In the genomic region with DNA sequence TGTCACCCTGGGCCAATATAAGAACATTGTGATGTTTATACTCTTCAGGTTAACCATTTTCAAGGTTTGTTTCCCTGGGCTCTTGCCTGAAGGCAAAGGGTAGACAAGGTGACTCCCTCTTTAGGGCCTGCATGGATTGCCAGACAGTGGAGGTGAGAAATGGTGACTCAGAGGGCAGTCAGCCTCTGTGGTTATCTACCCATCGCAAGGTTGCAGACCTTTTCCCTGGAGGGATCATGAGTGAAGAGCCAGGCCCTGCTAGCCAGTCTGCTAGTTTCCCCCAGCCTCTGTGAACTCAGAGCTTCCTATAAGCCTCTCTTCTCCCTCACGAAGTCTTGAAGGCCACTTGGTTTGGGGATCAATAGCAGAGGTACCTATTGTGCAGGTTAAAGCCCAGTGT, we compare ENCODE assay signal across 27 mouse cellular contexts. TPM values are rescaled to one million over a fixed set of nuclear protein-coding genes. Genes with fewer than 3 reads are reported as not detected.
A peak's percentile ranks its signal among the peaks of the same experiment; 100 is the strongest.
DNase-seq lines count a peak whose midpoint lies in the region; ATAC-seq and TF ChIP-seq lines count a peak whose summit lies in the region.
"Had no signal": no experiment of that assay in that cellular context is flagged by ENCODE, and none has a peak within 500 bp of the region (broad histone marks: within the 10 kb centered on the region; RNA-seq: fewer than 3 reads in every experiment).

No protein-coding gene starts in this region.

- H3K9ac ChIP-seq in forebrain, embryonic 13.5 days = no peak overlapping the region
- H3K9ac ChIP-seq in forebrain, postnatal 0 days = no peak overlapping the region
- no peak overlapping the region; the same call in 1 of the 2 replicates for H3K9ac ChIP-seq in liver, embryonic 14.5 days (replicated peaks)
- H3K9ac ChIP-seq: embryonic facial prominence, embryonic 12.5 days; hindbrain, embryonic 13.5 days; midbrain, embryonic 13.5 days had no signal

- no peak for TF ChIP-seq CTCF in forebrain, postnatal 0 days (IDR thresholded peaks at IDR 0.05; ENCODE audit: low read depth)
- no peak for TF ChIP-seq CTCF in liver, embryonic 14.5 days (IDR thresholded peaks at IDR 0.05; ENCODE audit: low read depth)

- no peak for ATAC-seq in forebrain, embryonic 13.5 days
- no peak for ATAC-seq in forebrain, postnatal 0 days
- 0 out of 2 replicates have a peak, but pooled peaks have one; percentile 22 for ATAC-seq in erythroblast, adult 5-6 weeks (replicated peaks; ENCODE audit: low FRiP score, poor library complexity, severe bottlenecking)
- peak; percentile 45 for ATAC-seq in liver, embryonic 14.5 days (ENCODE audit: insufficient read depth)
- ATAC-seq: CD4-positive, CD25-positive, alpha-beta regulatory T cell, adult 4 months; forebrain, embryonic 14.5 days; inflammation-experienced regulatory T-cells, adult 6 months; midbrain, embryonic 13.5 days had no signal

- H3K36me3 ChIP-seq in forebrain, embryonic 13.5 days (ENCODE audit: poor library complexity, severe bottlenecking) = no peaks in the 10 kb centered on the region
- peaks cover 3% of the 10 kb centered on the region; the same call in 1 of the 2 replicates for H3K36me3 ChIP-seq in forebrain, postnatal 0 days (ENCODE audit: insufficient read depth)
- H3K36me3 ChIP-seq in liver, embryonic 14.5 days (replicated peaks; ENCODE audit: control insufficient read depth, insufficient read depth, low read depth) = peaks cover 4% of the 10 kb centered on the region
- H3K36me3 ChIP-seq: embryonic facial prominence, embryonic 12.5 days; hindbrain, embryonic 13.5 days; midbrain, embryonic 13.5 days had no signal

- 0 out of 2 replicates have a peak overlapping the region, but pooled peaks have one; percentile 2 for H3K27ac ChIP-seq in forebrain, embryonic 13.5 days
- H3K27ac ChIP-seq in forebrain, postnatal 0 days (ENCODE audit: low read depth, low read length) = no peak overlapping the region
- H3K27ac ChIP-seq in liver, embryonic 14.5 days = peak overlapping the region; percentile 96
- H3K27ac ChIP-seq: embryonic facial prominence, embryonic 12.5 days; hindbrain, embryonic 13.5 days; kidney, postnatal 0 days; stomach, postnatal 0 days had no signal

- H3K4me2 ChIP-seq in forebrain, embryonic 13.5 days = no peak overlapping the region
- no peak overlapping the region for H3K4me2 ChIP-seq in forebrain, postnatal 0 days (ENCODE audit: low read depth)
- peak overlapping the region; percentile 100 for H3K4me2 ChIP-seq in liver, embryonic 14.5 days (ENCODE audit: low read depth)
- H3K4me2 ChIP-seq: embryonic facial prominence, embryonic 12.5 days; hindbrain, embryonic 13.5 days; midbrain, embryonic 13.5 days had no signal

- TF ChIP-seq EP300 in liver, embryonic 14.5 days (IDR thresholded peaks at IDR 0.05; ENCODE audit: low read depth) = no peak

- H3K4me3 ChIP-seq in forebrain, embryonic 13.5 days = no peak overlapping the region
- no peak overlapping the region for H3K4me3 ChIP-seq in forebrain, postnatal 0 days (ENCODE audit: low read depth, low read length)
- no peak overlapping the region for H3K4me3 ChIP-seq in liver, embryonic 14.5 days (ENCODE audit: insufficient read depth in 1 of 2, low read depth in 2 of 2, low read length in 2 of 2)
- H3K4me3 ChIP-seq: embryonic facial prominence, embryonic 12.5 days; hindbrain, embryonic 13.5 days; megakaryocyte, embryonic 14.5 days; midbrain, embryonic 13.5 days had no signal

- no peaks in the 10 kb centered on the region for H3K27me3 ChIP-seq in forebrain, embryonic 13.5 days
- no peaks in the 10 kb centered on the region for H3K27me3 ChIP-seq in forebrain, postnatal 0 days (ENCODE audit: insufficient read depth, low read length)
- no peaks in the 10 kb centered on the region for H3K27me3 ChIP-seq in liver, embryonic 14.5 days (ENCODE audit: control insufficient read depth, insufficient read depth, low read length)
- H3K27me3 ChIP-seq: embryonic facial prominence, embryonic 12.5 days; hindbrain, embryonic 13.5 days; midbrain, embryonic 13.5 days had no signal

- WGBS in forebrain, embryonic 13.5 days = 93% methylated on average over 2 of the region's 2 CpGs
- 94% methylated on average over 2 of the region's 2 CpGs for WGBS in forebrain, postnatal 0 days
- WGBS in liver, embryonic 14.5 days (ENCODE audit: insufficient replicate concordance) = 52% methylated on average over 2 of the region's 2 CpGs

- peaks cover 8% of the 10 kb centered on the region; the same call in 1 of the 2 replicates for H3K4me1 ChIP-seq in forebrain, embryonic 13.5 days
- peaks cover 10% of the 10 kb centered on the region; the same call in 1 of the 2 replicates for H3K4me1 ChIP-seq in forebrain, postnatal 0 days (ENCODE audit: insufficient read depth)
- H3K4me1 ChIP-seq in liver, embryonic 14.5 days (replicated peaks; ENCODE audit: control insufficient read depth in 2 of 2, insufficient read depth in 2 of 2, low read length in 1 of 2) = peaks cover 52 to 62% of the 10 kb centered on the region in 2 experiments
- H3K4me1 ChIP-seq: embryonic facial prominence, embryonic 12.5 days had no signal

- no peaks in the 10 kb centered on the region for H3K9me3 ChIP-seq in forebrain, embryonic 13.5 days (replicated peaks)
- no peaks in the 10 kb centered on the region for H3K9me3 ChIP-seq in forebrain, postnatal 0 days (ENCODE audit: low read length)
- no peaks in the 10 kb centered on the region for H3K9me3 ChIP-seq in liver, embryonic 14.5 days (ENCODE audit: control insufficient read depth, low read length)
- H3K9me3 ChIP-seq: embryonic facial prominence, embryonic 12.5 days; hindbrain, embryonic 13.5 days; megakaryocyte, embryonic 14.5 days; midbrain, embryonic 13.5 days had no signal

- DNase-seq in forebrain, postnatal 0 days = no peak
- DNase-seq in 3T3-L1 (ENCODE audit: low read depth, low spot score) = peak; percentile 64
- peak in 1 of 3 experiments; percentile 39 for DNase-seq in liver, embryonic 14.5 days (ENCODE audit: low read depth in 3 of 3, low spot score in 3 of 3)
- no peak for DNase-seq in lung, postnatal 36 days
- no peak for DNase-seq in frontal cortex, adult 2 months (ENCODE audit: extremely low spot score in 1 of 2, low spot score in 1 of 2)
- DNase-seq in frontal cortex, postnatal 36 days (ENCODE audit: low spot score in 2 of 2) = no peak
- DNase-seq: adrenal gland, postnatal 36 days; cerebellum, adult 18-20 months; cerebellum, postnatal 14 days; gastrocnemius, postnatal 14 days; kidney, adult 18-20 months; lung, adult 2 months; thymus, adult 2 months; thymus, postnatal 4 days had no signal

RNA-seq across cellular contexts. Expression of a gene that starts 48.0 kb away (rescaled TPM):
- 155 and 172 TPM in 2 replicates for polyA plus RNA-seq in forebrain, embryonic 13.5 days (2015; fragmentation: Nextera tagmentation; extraction: Ambion mirVana)
- total RNA-seq in forebrain, postnatal 0 days (2014; rRNA removed) = 267 and 333 TPM in 2 replicates
- polyA plus RNA-seq in forebrain, postnatal 0 days (2015; fragmentation: Nextera tagmentation; extraction: Ambion mirVana) = 175 and 186 TPM in 2 replicates
- total RNA-seq in erythroblast, adult 5-6 weeks (2015; ENCODE audit: low replicate concordance) = 126 and 151 TPM in 2 replicates
- total RNA-seq in erythroblast, adult 5-6 weeks (2017; ENCODE audit: low replicate concordance) = 256 and 310 TPM in 2 replicates
- polyA plus RNA-seq in liver, embryonic 14.5 days (2012; rRNA removed) = 65.0 and 73.5 TPM in 2 replicates
- 54.9 and 68.6 TPM in 2 replicates for polyA plus RNA-seq in liver, embryonic 14.5 days (2014; fragmentation: Nextera tagmentation; extraction: Ambion mirVana)
- polyA plus RNA-seq in frontal cortex, adult 2 months (2012; rRNA removed) = 100 and 108 TPM in 2 replicates
- total RNA-seq: monocyte, adult 5-6 weeks; neutrophil, adult 5-6 weeks had no signal
- polyA plus RNA-seq: CD4-positive, CD25-positive, alpha-beta regulatory T cell, adult 4 months; inflammation-experienced regulatory T-cells, adult 6 months had no signal

Comparison
In these comparisons a context has a peak if more than half of its experiments do, and no peak if none do; other contexts are left out.
1. ATAC-seq: peak in erythroblast, adult 5-6 weeks (single experiment) and liver, embryonic 14.5 days (single experiment); none in forebrain, embryonic 13.5 days (single experiment) and forebrain, postnatal 0 days (single experiment).